Mouse (Mus musculus) thymus, postnatal 0 days (tissue): Measurements from ENCODE around the gene Psmb8. TPM values are rescaled to one million over a fixed set of nuclear protein-coding genes. Genes with fewer than 3 reads are reported as not detected.

Experiments used
- DNase-seq: peaks from one replicate; pipeline ENCODE4 v3.0.0-alpha.2; 2015; ENCODE audit warnings: low spot score
- polyA plus RNA-seq: library from polyadenylated mRNA; unstranded; fragments of >200 nt; fragmentation: Nextera tagmentation; extraction: Ambion mirVana; gene quantifications from 2 replicates; pipeline ENCODE4 v1.2.1, GENCODE M21; 2015

Psmb8 gene
- 875 and 899 TPM in 2 replicates for polyA plus RNA-seq

- DNase-seq, result peak; percentile 85
Observed at GRCm38 (mm10) chr17:34196941-34197894, at the start of gene Psmb8. Gene Psmb8, plus strand, starts transcription at chr17:34197721.

- DNase-seq, result peak; percentile 44
Observed at GRCm38 (mm10) chr17:34152923-34153322, 44.6 kb upstream of the Psmb8 start, which contains the start of gene H2-DMb1. Gene H2-DMb1, plus strand, starts transcription at chr17:34153072.

DNA sequence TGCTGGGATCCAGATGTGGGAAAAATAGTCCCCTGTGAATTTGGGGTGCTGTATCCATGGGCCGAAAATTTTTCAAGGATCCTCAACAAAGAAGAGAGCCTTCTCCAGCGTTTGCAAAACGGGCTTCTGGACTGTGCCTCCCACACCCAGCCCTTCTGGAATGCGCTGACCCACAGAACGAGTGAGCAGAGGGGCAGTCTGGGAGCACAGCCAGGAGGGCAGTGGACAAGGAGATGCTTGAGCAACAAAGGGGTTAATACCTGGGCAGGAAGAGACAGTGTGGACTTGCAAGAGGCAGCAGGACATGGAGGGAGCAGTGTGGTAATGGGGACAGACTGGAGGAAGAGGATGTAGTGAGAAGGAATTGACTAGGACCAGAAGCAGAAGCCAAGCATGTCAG, 42.0 kb upstream of the Psmb8 start:
- DNase-seq, result no peak

DNA sequence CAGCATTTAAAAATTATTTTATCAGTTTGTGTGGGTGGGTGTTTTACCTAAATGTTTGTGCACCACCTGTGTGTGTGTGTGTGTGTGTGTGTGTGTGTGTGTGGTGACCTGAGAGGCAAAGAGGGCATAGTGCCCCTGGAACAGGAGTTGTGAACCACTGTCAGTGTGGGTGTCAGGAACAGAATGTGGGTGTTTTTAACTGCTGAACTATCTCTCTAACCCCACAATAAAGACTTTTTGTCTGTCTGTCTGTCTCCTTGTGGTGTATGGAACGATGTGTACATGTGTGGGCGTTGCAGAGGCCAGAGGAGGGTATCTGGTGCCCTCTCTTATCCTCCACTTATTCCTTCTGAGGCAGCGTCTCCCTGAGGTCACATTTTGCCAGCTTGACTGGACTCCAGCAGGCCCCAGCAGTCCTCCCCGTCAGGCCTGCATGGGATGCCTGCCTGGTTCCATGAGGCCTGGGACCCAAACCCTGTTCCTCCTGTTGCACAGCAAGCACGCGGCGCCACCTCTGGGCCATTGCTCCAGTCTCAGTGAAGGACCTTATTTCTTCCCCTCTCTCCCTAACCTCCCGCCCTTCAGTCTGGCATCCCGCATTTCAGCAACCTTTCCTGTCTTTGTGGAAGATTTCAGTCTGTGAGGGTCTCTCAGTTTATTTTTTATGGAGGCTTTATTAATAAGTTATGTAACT, 33.2 kb upstream of the Psmb8 start:
- peak; percentile 52 for DNase-seq

- peak; percentile 28 for DNase-seq
Observed at GRCm38 (mm10) chr17:34165033-34165730, 32.3 kb upstream of the Psmb8 start.

DNA sequence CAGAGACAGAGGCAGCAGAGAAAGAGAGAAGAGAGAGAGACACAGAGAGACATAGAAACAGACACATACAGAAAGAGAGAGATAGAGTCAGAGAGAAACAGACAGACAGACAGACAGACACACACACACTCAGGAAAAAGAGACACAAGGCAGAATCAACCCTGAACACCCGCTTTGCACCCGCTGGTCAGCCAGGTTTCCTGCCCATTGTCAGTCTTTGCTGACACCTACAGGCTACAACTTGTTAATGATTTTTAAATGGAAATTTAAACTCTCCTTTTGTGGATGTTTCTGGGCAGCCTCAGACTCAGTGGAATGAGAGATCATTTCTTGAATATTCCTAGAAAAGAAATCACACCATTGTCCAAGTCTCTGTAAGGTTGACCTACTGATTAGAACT, 28.2 kb upstream of the Psmb8 start:
- peak; percentile 71 for DNase-seq

- no peak for DNase-seq
Observed at GRCm38 (mm10) chr17:34170487-34170876, 27.0 kb upstream of the Psmb8 start.

DNA sequence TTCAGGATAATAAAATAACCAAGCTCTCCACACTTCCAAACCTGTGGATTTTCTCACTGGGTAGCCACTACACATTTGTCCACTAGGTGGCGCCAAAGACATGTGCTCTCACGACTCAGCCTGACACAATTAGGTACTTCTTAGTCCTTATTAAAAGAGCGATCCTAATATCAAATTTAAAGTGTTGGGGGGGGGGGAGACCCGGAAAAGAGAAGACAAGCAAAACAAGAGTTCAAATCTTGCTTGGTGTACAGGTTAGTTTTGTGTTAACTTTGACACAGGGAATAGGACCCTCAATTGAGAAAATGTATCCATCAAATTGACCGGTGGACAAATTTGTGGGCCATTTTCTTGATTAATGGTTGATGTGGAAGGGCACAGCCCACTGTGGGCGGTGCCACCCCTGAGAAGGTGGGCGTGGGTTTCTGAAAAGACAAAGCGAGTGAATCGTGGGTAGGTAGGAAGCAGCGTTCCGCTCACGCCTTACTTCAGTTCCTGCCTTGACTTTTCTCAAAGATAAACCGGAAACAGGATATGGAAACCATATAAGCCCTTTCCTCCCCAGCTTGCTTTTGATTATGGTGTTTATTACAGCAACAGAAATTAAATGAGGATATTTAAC, 26.5 kb upstream of the Psmb8 start:
- peak; percentile 88 for DNase-seq

DNA sequence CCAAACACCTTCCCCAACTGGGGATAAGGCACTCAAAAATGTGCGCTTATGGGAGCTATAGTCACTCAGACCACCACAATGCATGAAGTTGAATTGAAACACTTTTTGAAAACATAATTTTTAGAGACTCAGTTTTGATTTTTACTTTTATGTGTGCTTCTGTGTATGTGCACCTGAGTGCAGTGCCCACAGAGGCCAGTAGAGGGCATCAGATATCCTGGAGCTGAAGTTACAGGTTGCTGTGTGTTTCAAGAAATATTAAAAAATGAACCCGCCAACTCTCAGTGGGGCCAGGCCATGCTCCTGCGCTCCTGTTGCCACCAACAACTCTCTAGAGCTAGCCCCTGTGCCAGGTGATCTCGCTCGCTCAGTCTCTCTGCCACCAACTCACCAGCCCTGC, 25.0 kb upstream of the Psmb8 start:
- peak; percentile 23 for DNase-seq

DNA sequence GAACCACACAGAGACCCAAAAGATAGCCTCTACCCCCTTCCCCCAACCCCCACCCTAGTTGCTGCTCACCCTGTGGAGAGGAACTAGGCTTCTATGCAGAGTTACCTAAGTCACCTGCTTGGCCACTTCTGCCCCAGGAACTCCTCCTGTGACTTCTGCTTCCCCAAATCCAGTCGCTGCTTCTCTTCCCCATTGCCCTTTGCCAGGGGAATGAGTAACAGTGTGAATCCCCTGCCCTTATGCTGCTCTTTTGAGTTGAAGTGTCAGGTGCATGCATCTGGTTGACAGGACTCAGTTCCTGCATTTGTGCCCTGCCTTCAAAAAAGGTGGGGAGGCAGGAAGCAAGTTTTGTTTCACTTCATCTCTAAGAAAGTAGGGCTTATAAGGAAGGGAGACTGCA, 23.4 kb upstream of the Psmb8 start:
- peak; percentile 35 for DNase-seq

GRCm38 (mm10) chr17:34177179-34177578, 20.3 kb upstream of the Psmb8 start:
- DNase-seq, result peak; percentile 34

- DNase-seq, result no peak
Observed at GRCm38 (mm10) chr17:34179019-34179418, 18.5 kb upstream of the Psmb8 start.

- no peak for DNase-seq
Observed at GRCm38 (mm10) chr17:34179913-34180859, 17.3 kb upstream of the Psmb8 start.

GRCm38 (mm10) chr17:34183564-34184219, 13.8 kb upstream of the Psmb8 start:
- DNase-seq, result no peak

DNA sequence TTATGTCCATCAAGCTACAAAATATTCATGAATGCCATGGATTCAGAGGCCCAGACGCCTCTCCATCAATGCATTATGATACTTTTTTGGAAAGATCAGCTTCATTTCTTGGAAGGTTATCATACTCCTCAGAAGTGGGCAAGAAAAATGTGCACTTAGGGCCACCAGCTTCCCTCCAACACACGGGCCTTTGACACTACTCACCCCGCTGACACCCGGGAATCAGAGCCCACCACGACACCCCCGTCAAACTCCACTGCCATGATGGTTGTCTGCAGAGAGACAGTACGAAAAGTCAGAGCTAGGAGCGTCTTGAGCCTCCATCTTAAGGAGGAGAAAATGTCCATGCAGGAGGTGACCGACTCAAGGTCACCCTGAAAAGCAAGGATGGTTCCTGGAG, 12.0 kb upstream of the Psmb8 start:
- no peak for DNase-seq

- no peak for DNase-seq
Observed at GRCm38 (mm10) chr17:34186885-34187260, 10.6 kb upstream of the Psmb8 start.

GRCm38 (mm10) chr17:34187261-34187916, 10.1 kb upstream of the Psmb8 start, which contains the start of the genes Tap1 and Psmb9:
Gene Tap1, plus strand, starts transcription at chr17:34187553.
Gene Psmb9, minus strand, starts transcription at chr17:34187764.
- DNase-seq, result peak; percentile 99

DNA sequence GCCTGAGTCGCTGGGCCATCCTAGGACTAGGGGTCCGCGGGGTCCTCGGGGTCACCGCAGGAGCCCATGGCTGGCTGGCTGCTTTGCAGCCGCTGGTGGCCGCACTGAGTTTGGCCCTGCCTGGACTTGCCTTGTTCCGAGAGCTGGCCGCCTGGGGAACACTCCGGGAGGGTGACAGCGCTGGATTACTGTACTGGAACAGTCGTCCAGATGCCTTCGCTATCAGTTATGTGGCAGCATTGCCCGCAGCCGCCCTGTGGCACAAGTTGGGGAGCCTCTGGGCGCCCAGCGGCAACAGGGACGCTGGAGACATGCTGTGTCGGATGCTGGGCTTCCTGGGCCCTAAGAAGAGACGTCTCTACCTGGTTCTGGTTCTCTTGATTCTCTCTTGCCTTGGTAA, 9.5 kb upstream of the Psmb8 start:
- peak; percentile 48 for DNase-seq

DNA sequence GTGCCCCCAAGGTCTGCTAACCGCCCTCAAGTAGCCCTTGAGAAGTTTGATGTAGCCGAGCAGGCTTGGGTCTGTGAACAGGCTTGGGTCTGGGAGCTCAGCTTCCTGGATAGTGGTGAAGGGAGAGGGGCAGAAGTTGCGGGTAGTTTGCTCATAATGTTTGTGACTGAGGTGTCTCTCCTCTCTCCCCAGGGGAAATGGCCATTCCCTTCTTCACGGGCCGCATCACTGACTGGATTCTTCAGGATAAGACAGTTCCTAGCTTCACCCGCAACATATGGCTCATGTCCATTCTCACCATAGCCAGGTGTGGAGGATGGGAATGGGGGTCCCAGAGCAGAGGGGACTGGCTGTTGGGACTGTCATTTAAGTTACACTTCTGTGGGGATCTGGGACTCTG, 8.5 kb upstream of the Psmb8 start:
- DNase-seq, result no peak
